Mouse (Mus musculus): ENCODE measurements around the gene Map2k7.

GRCm38 (mm10) chr8:4265160-4265914, 26.8 kb downstream of the Map2k7 start:
- no peak for TF ChIP-seq MYB (IDR thresholded peaks at IDR 0.05; ENCODE audit: low read depth, low read length)
- TF ChIP-seq USF1 (IDR thresholded peaks at IDR 0.05; ENCODE audit: low read depth, low read length): no peak
